Mouse (Mus musculus) liver, embryonic 15.5 days (tissue): ENCODE results near the gene Ctc1. TPM values are rescaled to one million over a fixed set of nuclear protein-coding genes. Genes with fewer than 3 reads are reported as not detected.
A peak's percentile ranks its signal among the peaks of the same experiment; 100 is the strongest.

ENCODE experiments used
- ATAC-seq: fragments of 200-750 bp; cut with Nextera tagmentation; 2 replicates; pipeline ENCODE4 v1.8.0; 2017; ENCODE audit warnings: moderate number of reproducible peaks, mild to moderate bottlenecking, moderate library complexity; ENCODE audit not compliant: insufficient read depth
- H3K27ac ChIP-seq: fragments of 300-500 bp; sonication (generic); replicated peaks from 2 replicates; pipeline ENCODE4 v1.5.1; 2015; ENCODE audit warnings: mild to moderate bottlenecking, inconsistent platforms
- H3K27me3 ChIP-seq: fragments of 300-500 bp; sonication (generic); 2 replicates; pipeline ENCODE4 v1.6.1; 2015; ENCODE audit warnings: mild to moderate bottlenecking, inconsistent platforms
- H3K36me3 ChIP-seq: fragments of 300-500 bp; sonication (generic); replicated peaks from 2 replicates; pipeline ENCODE4 v1.6.1; 2015; ENCODE audit warnings: moderate library complexity, mild to moderate bottlenecking, inconsistent platforms
- H3K4me1 ChIP-seq: fragments of 300-500 bp; sonication (generic); replicated peaks from 2 replicates; pipeline ENCODE4 v1.6.1; 2015; ENCODE audit warnings: inconsistent platforms
- H3K4me2 ChIP-seq: fragments of 300-500 bp; sonication (generic); 2 replicates; pipeline ENCODE4 v1.6.1; 2015; ENCODE audit warnings: moderate library complexity, mild to moderate bottlenecking, inconsistent platforms
- H3K4me3 ChIP-seq: fragments of 300-500 bp; sonication (generic); replicated peaks from 2 replicates; pipeline ENCODE4 v1.5.1; 2015; ENCODE audit warnings: mild to moderate bottlenecking, inconsistent platforms
- H3K9ac ChIP-seq: fragments of 300-500 bp; sonication (generic); 2 replicates; pipeline ENCODE4 v1.6.1; 2015; ENCODE audit warnings: moderate library complexity, mild to moderate bottlenecking, inconsistent platforms
- H3K9me3 ChIP-seq: fragments of 300-500 bp; sonication (generic); replicated peaks from 2 replicates; pipeline ENCODE4 v1.6.1; 2016; ENCODE audit warnings: inconsistent platforms
- WGBS: fragments of 180-500 bp; shearing (Covaris S2); methylation state at CpG from one replicate; pipeline ENCODE4 v1.1.7; 2015; ENCODE audit warnings: mixed read lengths; ENCODE audit not compliant: insufficient replicate concordance; 5-methylcytosine and 5-hydroxymethylcytosine counted together
- polyA plus RNA-seq: library from polyadenylated mRNA; unstranded; fragments of >200 nt; fragmentation: Nextera tagmentation; extraction: Ambion mirVana; gene quantifications from 2 replicates; pipeline ENCODE4 v1.2.1, GENCODE M21; 2015

The Ctc1 gene
- polyA plus RNA-seq, 1 experiment from 2014 or later, result 20.9 TPM

DNA sequence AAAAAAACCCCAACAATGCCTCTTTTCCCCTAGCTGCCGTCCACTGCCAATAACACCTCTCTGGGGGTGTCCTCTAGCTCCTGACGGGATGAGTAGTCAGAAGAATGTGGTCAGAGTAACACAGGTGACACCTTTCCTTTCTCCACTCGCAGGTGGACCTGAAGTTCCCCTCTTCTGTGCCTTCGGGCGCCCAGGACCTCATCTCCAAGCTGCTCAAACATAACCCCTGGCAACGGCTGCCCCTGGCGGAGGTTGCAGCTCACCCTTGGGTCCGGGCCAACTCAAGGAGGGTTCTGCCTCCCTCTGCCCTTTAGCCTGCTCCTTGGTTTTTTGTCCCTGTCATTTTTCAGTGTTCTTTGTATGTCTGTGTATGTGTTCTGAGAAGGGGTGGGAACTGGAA lies 35.0 kb downstream of the Ctc1 start:
- WGBS, result 88% methylated on average over 8 of the region's 8 CpGs
- H3K27ac ChIP-seq, result no peak overlapping the region
- peaks cover 42% of the 10 kb centered on the region for H3K4me1 ChIP-seq
- no peaks in the 10 kb centered on the region for H3K27me3 ChIP-seq
- no peak overlapping the region for H3K9ac ChIP-seq
- no peaks in the 10 kb centered on the region for H3K9me3 ChIP-seq
- H3K36me3 ChIP-seq, result peaks cover 71% of the 10 kb centered on the region
- H3K4me3 ChIP-seq, result no peak overlapping the region
- ATAC-seq, result no peak
- no peak overlapping the region for H3K4me2 ChIP-seq

DNA sequence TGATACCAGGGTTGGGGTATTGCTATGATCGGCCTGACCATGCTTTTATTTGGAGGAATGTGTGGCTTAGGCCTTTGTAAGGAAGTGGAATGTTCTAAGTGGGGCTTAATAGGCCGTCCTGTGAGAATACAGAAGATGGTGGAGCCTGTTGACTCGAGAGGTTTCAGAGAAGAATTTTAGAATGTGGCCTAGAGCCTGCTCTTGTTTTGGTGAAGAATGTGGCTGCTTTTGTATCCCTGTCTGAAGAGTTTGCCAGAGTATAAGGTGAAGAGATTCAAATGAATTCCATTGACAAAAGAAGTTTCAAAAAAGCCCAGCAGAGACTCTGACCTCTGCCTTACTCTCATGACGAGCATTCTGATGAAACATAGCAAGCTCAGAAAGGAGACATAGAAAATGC lies 36.1 kb downstream of the Ctc1 start:
- Histone ChIP-seq H3K9me3 (no peaks in the 10 kb centered on the region), H3K27ac (no peak overlapping the region), H3K36me3 (peaks cover 71% of the 10 kb centered on the region), H3K4me3 (no peak overlapping the region), H3K4me1 (peaks cover 43% of the 10 kb centered on the region), H3K9ac (no peak overlapping the region), H3K4me2 (no peak overlapping the region), H3K27me3 (no peaks in the 10 kb centered on the region)
- no peak for ATAC-seq
- 74% methylated on average over 4 of the region's 4 CpGs for WGBS

DNA sequence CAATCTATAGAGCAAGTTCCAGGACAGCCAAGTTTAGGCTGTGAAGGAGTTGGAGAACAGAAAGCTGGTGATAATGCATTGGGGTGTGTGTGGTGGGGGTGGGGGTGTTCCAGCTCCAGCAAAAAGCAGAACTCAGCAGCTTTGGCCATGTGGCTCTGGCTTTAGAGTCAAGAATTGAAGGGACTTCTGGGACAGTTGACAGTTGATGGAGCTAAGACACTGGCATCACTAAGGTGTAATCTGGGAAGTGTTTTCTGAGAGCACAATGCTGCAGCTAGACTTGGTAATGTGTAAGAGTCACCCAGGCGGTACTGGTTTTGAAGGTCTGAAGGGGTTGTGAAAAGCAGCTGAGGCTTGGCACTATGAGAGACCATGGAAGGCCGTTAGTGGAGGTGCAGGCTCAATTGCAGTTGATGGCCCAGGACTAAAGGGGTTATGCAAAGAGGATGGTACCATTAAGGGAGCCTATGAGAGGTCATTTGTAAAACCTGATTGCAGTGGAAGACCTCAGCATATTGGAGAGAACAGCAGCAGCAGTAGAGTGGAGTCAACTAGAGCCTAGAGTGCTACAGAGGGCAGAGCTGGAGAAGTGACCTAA lies 37.2 kb downstream of the Ctc1 start:
- no peak for ATAC-seq
- H3K4me3 ChIP-seq, result no peak overlapping the region
- no peak overlapping the region for H3K9ac ChIP-seq
- WGBS, result 77% methylated on average over 2 of the region's 2 CpGs
- no peak overlapping the region for H3K27ac ChIP-seq
- no peaks in the 10 kb centered on the region for H3K9me3 ChIP-seq
- H3K4me2 ChIP-seq, result no peak overlapping the region
- H3K27me3 ChIP-seq, result no peaks in the 10 kb centered on the region
- H3K36me3 ChIP-seq, result peaks cover 64% of the 10 kb centered on the region
- peaks cover 35% of the 10 kb centered on the region for H3K4me1 ChIP-seq

DNA sequence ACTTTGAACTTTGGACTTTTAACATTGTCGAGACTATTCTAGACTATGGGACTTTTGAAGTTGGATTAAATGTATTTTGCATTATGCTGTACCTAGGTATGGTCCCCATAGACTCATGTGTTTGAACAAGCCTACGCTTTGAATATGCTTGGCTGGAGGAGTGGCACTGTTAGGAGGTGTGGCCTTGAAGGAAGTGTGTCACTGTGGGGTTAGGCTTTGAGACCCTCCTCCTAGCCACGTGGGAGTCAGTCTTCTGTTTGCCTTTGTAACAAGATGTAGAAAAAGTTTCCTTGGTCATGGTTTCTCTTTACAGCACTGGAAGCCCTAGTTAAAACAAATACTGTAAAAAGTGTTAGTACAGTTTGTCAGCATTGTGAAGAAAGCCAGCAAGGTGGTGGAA lies 38.1 kb downstream of the Ctc1 start:
- 52% methylated on average over 3 of the region's 3 CpGs for WGBS
- no peak overlapping the region for H3K9ac ChIP-seq
- H3K4me3 ChIP-seq, result no peak overlapping the region
- peaks cover 35% of the 10 kb centered on the region for H3K4me1 ChIP-seq
- H3K4me2 ChIP-seq, result no peak overlapping the region
- H3K27me3 ChIP-seq, result no peaks in the 10 kb centered on the region
- H3K27ac ChIP-seq, result no peak overlapping the region
- no peak for ATAC-seq
- no peaks in the 10 kb centered on the region for H3K9me3 ChIP-seq
- H3K36me3 ChIP-seq, result peaks cover 54% of the 10 kb centered on the region

DNA sequence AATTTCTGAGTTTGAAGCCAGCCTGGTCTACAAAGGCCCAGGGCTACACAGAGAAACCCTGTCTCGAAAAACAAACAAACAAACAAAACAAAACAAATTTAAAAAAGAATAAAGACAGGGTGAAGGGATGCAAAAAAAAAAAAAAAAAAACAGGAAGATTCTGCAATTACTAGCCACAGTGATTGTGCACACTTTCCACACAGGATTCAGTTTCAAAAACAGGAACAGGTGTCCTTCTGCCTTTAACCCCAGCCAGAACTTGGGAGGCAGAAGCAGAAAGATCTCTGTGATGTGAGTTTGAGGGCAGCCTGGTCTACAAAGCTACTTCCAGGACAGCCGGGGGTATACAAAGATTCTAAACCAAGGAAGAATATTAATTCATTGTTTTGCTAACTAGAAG lies 42.6 kb downstream of the Ctc1 start:
- Histone ChIP-seq H3K4me1 (peaks cover 45% of the 10 kb centered on the region), H3K4me3 (peak overlapping the region; percentile 77), H3K27ac (peak overlapping the region; percentile 89), H3K9ac (peak overlapping the region; percentile 66), H3K27me3 (no peaks in the 10 kb centered on the region), H3K36me3 (peaks cover 12% of the 10 kb centered on the region; the same call in 1 of the 2 replicates), H3K9me3 (no peaks in the 10 kb centered on the region), H3K4me2 (peak overlapping the region; percentile 99)
- WGBS, result 54% methylated on average over 2 of the region's 2 CpGs
- no peak for ATAC-seq

DNA sequence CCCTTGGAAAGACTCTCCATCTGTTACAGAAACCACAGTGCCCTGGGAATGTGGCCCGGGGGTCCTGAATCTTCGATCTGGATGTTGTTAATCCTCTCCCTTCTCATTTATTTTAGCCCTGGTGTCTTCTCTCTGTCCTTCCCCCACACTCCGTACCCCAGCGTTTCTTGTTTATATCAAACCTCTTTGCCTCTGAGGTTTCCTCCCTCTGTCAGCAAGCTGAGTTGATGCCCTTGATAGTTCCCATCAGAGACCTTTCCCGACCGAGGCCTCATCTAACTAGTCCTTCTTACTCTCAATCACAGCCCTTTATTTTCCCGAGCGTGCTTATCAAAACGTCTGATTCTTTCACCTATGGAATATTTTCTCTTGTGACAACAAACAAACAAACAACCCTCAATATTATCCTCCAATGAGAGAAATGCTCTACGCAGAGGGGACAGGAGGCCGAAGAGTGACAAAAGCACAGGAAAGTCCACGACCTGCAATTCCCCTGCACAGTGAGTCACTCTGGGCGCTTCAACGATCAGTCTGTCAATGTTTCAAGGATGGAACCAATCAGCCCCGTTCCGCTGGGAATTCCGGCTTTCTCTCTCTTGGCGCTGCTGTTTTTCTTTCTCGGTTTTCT lies 43.1 kb downstream of the Ctc1 start:
- peak overlapping the region; percentile 66 for H3K9ac ChIP-seq
- H3K36me3 ChIP-seq, result peaks cover 7% of the 10 kb centered on the region; the same call in 1 of the 2 replicates
- H3K4me3 ChIP-seq, result peak overlapping the region; percentile 77
- peak overlapping the region; percentile 89 for H3K27ac ChIP-seq
- H3K4me2 ChIP-seq, result peak overlapping the region; percentile 99
- no peaks in the 10 kb centered on the region for H3K9me3 ChIP-seq
- peaks cover 47% of the 10 kb centered on the region for H3K4me1 ChIP-seq
- ATAC-seq, result peak; percentile 1
- WGBS, result 2% methylated on average over 19 of the region's 19 CpGs
- H3K27me3 ChIP-seq, result no peaks in the 10 kb centered on the region

DNA sequence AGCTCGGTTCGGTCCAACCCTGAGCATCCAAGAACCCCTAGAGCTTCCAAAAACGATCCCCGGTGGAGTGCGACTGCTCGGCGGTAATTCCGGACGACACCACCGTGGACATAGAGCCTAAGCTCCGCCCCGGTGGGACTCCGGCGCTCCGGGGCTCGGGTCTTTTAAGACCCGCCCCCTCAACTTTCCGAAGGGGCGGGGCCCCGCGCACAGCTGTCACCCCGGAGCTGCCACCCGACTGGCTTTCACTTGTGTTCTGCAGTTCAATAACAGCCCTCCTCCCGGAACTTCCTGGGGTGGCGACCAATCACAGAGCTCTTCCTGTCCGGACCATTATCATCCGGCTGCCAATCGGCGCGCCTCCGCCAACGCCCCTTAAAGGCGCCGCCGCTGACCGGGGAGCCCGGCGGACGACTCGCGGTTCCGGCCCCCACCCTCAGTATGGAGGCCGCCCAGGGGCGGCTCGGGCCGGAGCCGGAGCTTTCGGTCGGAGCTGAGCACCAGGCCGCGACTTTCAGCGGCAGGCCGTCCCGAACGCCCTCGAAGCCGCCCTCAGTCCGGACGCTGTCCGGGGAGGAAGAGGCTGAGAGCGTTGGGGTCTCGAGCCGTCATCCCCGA lies 43.8 kb downstream of the Ctc1 start, which contains the start of gene Borcs6:
TSS of gene Borcs6 (plus strand) at position 361 of the 618 bp plus-strand sequence.
- Histone ChIP-seq H3K9me3 (no peaks in the 10 kb centered on the region), H3K4me3 (peak within 1 kb of the TSS; percentile 77), H3K36me3 (0 out of 2 replicates have a peak, but pooled peaks cover 1% of the 10 kb centered on the region), H3K4me1 (peaks cover 50% of the 10 kb centered on the region), H3K27ac (peak within 1 kb of the TSS; percentile 89), H3K4me2 (peak within 1 kb of the TSS; percentile 99), H3K27me3 (no peaks in the 10 kb centered on the region), H3K9ac (peak within 1 kb of the TSS; percentile 89)
- WGBS, result under 1% methylated on average over 64 of the region's 64 CpGs
- ATAC-seq, result peak; percentile 85

DNA sequence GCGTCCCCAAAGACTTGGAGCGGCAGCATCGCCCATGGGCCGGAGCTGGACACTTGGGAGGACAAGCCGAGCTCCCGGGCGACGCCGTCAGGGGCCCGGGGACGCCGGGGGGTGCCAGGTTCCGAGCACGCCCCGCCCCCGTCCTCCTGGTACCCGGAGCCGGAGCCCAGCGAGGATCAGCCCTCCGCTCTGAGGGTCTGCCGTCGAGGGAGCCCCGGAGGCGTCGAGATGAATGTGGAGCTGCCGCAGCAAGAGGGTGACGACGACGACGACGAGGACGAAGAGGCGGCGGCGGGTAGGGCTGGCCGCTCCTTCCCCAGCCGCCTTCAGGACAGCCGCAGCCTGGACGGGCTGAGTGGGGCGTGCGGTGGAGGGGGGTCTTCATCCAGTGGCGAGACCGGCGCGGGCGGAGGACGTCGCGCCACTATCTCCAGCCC lies 44.3 kb downstream of the Ctc1 start:
- Histone ChIP-seq H3K36me3 (no peaks in the 10 kb centered on the region), H3K27me3 (no peaks in the 10 kb centered on the region), H3K9me3 (no peaks in the 10 kb centered on the region), H3K27ac (peak overlapping the region; percentile 86), H3K4me3 (peak overlapping the region; percentile 77), H3K4me1 (peaks cover 54% of the 10 kb centered on the region), H3K4me2 (peak overlapping the region; percentile 99), H3K9ac (peak overlapping the region; percentile 89)
- ATAC-seq, result peak; percentile 10
- under 1% methylated on average over 49 of the region's 49 CpGs for WGBS

DNA sequence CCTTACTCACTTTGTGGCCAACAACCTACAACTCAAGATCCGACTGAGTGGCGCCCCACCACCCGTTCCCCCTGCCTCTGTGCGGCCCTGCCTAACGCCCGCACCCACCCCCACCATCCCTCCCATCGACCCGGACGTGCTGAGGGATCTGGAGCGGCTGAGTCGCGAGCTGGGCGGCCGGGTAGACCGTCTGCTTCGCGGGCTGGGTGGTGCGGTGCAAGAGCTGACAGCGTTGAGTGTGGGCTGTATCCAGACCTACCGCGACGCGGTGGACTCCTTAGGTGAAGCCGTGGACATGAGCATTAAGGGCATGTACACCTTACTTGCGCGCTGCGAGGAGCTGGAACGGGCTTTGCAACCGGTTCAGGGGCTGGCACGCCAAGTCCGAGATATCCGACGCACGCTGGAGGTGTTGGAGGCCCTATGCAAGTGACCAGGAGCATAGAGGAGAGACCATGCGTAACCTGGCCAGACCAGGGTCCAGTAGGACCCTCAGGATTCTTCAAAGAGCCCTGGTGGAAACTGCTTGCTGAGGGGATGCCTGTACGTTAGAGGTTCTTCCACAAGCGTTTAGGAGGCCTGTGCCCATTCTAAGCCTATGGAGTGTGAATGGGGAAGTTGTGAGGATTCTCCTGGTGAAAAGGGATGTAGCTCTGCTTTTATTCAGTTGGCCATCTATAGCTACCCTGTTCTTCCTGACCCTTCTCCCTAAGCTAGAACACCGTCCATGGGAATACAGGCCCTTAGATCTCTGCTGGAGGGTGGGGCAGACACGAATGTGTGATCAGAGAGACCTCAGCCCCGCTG lies 44.9 kb downstream of the Ctc1 start:
- peak overlapping the region; percentile 86 for H3K27ac ChIP-seq
- H3K4me3 ChIP-seq, result peak overlapping the region; percentile 77
- H3K4me2 ChIP-seq, result peak overlapping the region; percentile 99
- WGBS, result 2% methylated on average over 40 of the region's 40 CpGs
- peaks cover 56% of the 10 kb centered on the region for H3K4me1 ChIP-seq
- H3K9ac ChIP-seq, result peak overlapping the region; percentile 89
- H3K27me3 ChIP-seq, result no peaks in the 10 kb centered on the region
- no peaks in the 10 kb centered on the region for H3K36me3 ChIP-seq
- ATAC-seq, result no peak
- H3K9me3 ChIP-seq, result no peaks in the 10 kb centered on the region

DNA sequence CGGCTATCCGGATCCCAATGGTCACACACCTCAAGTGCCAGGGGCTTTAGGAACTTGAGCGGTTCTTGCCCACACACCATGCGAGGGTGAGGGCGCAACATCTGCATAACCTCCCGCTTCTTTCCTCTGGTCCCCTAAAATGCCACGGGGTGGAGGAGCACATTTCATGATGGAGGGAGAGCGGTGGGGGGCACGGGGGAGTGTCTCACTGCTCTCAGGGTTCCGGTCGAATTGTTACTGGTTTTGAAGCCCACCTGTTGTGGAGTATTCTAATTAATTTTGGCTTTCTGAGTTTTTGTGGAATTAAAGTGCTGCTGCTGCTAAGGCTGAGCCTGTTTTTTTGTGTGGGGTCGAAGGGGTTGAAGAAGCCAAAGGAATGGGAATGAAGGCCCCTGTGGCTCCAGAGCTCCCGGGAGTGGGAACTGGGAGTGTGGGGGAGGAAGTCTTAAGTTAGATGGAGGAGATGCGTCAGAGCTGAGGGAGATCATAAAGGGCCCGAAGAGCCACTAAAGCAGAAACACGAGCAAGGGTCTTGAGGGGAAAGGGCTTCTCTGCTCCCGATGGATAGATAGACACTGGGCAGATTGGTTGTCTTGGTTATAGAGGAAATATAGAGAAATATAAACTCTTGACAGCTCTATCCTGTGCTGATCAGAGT lies 45.7 kb downstream of the Ctc1 start:
- H3K4me2 ChIP-seq, result peak overlapping the region; percentile 99
- peaks cover 61% of the 10 kb centered on the region for H3K4me1 ChIP-seq
- H3K4me3 ChIP-seq, result peak overlapping the region; percentile 77
- H3K9ac ChIP-seq, result peak overlapping the region; percentile 89
- no peaks in the 10 kb centered on the region for H3K27me3 ChIP-seq
- no peaks in the 10 kb centered on the region for H3K36me3 ChIP-seq
- H3K9me3 ChIP-seq, result no peaks in the 10 kb centered on the region
- no peak for ATAC-seq
- 31% methylated on average over 17 of the region's 17 CpGs for whole genome bisulfite sequencing
- H3K27ac ChIP-seq, result peak overlapping the region; percentile 86; the same call in 1 of the 2 replicates
